Mouse (Mus musculus) lung, postnatal 10 days (tissue): ENCODE measurements at regions not wholly inside any gene's neighbourhood (a gene's known extent, or its start where the extent isn't known, plus 50 kb on each side); places are given as distances from the start of the nearest gene placed in this dataset.
"Not testable (repeated sequence)": the region's sequence is repeated elsewhere in the genome, so short reads cannot be mapped to it uniquely, and the experiment has no call there.

Source experiments
- DNase-seq: peaks from one replicate; pipeline ENCODE4 v3.0.0; 2021

DNA sequence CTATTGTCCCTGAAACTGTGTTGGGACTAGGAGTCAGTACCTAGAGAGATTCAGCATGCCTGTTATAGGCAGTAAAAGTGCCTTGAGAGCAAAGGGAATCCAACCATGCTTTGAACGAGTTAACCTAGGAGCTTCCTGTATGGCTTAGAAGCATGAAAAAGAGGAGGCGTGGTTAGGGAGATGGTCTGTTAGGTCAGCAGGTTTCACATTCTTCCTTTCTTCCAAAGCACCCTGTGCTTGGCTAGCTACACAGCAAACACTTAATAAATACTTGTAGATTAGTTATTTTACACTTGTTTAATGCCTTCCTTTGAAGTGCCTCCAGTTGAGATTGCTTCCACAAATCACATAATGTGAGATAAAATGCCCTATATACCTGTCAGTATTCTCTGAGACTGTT lies 284.9 kb upstream of the Adgra3 start:
- DNase-seq: no peak

DNA sequence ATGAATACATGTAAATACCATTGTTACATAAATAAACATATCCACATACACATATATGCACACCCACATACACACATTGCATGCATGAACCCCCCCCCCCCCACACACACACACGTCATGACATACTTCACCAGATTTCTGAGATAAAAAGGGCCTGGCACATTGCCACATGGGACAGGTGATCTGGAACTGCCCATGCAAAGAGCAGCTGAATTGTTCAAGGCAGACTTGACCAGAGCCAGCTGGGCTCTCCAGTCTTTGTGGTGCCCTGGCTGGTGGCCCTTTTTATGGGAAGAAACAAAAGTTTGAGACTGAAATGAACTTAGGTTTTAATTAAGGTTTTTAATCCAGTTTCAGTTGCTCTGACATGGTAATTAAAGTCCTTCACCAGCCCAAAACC lies 250.7 kb upstream of the Adgra3 start:
- DNase-seq: peak; percentile 3

DNA sequence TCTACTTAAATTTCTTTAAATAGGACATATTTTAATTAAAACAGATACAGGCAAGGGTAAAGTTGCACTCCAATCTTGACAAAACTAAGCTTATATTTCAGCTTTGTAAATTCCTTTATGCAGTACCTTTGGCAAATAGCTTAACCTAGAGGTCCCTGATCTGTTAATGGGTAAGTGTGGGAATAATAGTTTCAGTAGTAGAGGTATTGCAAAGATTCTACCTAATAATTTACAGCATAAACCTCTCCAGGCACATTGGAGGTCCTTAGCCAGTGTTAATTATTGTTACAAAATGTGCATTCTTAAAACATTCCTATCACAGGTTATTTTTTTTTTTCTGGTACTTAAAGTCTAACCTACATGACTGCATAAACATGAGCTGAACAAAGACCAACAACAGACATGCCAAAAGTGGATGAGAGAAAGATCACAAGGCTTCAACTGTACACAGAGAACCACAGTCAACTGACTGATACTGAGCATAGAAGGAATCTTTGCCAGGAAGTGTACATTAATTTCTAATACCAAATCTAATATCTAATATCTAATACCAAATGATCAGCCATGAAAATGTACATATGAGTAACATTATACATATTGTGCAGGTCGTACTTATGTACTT lies 245.2 kb upstream of the Adgra3 start:
- DNase-seq: no peak

DNA sequence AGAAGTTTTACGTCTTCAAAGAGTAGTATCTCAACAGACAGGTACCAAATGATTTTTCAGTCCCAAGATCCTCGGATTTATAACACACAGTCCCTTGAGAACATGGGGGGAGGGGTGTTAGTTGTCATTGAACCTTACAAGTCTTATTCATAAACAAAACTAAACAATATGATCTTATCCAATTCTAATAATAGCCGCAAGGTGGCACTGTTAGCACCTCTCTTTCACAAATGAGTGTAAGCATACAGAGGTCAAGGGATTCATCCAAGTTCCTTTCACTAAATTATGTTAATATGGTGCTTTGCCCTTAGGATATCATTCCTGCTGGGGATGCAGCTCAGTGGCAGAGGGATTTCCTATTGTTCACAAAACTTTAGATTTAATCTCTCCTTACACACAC lies 235.0 kb upstream of the Adgra3 start:
- DNase-seq: no peak

DNA sequence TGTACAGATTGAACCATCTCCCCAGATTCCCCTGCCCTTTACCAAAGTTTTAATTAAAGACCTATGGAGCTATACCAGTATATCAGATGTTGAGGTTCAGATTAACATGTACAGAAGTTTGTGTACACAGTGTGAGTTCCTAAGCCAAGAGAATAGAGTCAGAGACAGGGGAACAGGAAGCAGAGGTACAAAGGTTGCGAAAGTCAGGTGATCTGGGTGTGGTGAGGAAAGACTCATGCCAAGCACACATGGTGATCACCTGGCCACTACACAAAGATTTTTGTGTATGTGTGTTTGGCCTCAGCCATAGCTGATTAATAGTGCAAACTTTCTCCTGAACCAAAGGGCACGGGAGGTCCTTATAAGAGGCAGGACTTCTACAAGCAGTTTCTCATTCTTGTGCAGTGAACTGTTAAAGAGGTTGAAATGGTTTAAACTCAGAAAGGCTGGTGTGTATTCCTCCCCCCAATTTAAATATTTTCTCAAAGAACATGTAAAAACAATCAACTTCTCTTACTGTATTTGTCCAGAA lies 232.1 kb upstream of the Adgra3 start:
- no peak for DNase-seq

DNA sequence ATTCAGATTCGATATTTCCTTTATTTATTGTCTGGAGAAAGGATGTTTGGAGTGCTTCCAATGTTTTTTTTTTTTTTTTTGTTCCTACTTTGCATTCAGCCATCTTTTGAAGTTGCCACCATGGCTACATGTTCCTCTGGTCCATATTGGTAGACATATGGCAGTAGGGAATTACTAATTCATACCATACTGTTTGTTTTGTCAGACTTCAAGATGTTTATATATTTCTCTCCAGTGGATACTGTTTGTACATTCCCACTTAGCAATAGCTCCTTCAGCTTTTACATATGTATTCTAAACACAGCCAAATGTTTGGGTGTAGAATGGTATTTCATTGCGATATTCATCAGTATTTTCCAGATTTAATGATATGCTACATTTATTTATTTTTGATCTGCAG lies 201.6 kb upstream of the Adgra3 start:
- no peak for DNase-seq

DNA sequence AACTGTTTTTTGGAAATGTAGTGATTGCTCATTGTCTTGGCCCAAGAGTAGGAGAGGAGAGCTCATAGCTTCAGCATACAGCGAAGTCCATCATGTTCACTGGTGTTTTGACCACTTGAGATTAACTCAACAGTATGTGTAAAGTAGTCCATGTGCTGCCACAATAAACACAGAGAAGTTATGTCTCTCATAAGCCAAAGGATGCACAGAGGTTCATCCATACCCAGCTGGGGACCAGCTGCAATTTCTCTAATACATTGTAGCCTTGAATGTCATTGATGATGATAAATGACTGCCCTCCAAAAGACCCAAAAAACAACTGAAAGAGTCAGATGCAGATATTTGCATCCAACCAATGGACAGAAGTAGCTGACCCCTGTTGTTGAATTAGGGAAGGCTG lies 199.2 kb upstream of the Adgra3 start:
- DNase-seq: no peak

DNA sequence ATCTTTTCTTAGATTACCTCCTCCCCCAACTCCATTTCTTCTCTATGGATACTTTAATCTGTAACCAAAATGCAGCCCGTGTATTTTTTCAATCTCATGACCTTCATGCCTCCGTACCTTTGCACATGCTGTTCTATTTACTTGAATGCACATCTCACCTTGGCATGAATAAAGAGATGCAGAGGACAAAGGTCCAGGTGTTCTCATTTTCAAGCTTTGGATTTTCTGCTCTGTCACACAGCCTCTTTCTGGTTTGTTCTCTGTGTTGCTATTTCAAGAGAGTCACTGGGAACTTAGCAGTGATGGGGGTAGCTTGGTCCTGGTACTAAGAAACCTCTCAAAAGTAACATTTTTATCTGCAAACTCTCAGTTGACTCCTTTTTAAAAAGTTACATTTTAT lies 175.3 kb upstream of the Adgra3 start:
- DNase-seq: no peak

DNA sequence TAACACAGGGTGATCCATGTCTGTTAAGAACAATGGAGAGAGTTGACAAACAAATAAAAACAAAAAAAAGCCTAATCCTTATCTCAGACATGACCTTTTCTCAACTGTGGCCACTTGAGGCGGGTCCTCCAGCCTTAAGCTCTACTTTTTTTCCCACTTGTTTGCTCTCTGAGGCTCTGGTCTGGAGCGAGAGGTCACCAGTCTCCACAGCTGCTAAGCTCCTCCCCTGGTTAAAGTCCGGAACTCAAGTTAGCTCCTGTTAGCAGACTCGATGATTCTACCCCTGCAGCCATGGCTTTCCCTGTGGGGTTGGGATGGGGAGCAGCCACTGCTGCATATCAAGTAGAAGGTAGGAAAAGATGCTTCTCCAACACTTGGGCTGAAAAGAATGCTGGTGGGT lies 158.2 kb upstream of the Adgra3 start:
- DNase-seq: no peak

DNA sequence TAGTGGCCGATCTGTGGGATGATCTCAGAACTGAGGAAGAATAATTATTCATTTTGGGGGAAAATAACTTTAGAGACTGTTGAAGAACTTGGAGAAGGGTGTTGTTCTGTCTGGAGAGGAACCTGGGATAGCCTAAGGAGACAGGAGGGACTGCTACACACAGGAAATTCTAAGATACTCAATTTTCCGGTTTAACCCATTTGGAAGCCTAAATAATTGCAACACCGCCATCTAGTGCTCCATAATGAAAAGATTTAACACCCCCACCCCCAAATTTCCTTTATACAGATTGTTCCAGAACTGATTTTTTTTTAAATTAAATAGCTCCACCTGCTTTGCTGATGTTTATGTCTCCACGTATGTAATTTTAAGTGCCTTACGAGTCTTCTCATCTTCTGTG lies 157.2 kb upstream of the Adgra3 start:
- peak; percentile 25 for DNase-seq

DNA sequence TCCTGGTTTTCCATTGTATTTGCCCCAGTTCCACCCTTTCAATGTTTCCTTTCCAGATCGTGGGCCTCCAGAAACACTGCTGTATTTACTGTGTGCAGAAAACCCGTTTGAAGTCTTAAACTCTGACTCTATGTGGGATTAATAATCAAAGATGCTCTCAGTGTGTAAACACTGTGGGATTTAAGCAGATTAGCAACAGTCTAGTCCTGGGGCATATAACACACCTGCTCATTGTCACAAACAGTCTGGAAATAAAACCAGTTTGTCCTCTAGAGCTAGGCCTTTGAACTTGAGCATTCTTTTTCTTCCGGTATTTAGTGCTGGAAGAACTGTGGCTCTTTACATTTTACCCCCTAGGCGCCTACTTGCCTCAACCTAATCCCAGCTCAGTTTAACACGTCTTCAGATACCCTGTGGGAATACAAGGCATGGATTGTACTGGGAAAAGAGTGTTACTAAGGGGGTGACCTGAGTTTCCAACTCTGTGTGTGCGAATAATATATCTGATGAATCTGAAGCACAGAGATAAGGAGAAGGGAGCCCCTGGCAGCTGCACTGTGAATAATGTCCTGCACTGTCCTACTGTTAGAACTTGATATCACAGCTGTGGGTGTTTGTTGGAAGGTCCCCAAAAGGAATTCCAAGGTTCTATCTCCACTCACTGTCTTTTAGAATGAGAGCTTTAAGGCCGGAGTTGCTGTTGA lies 143.7 kb upstream of the Adgra3 start:
- no peak for DNase-seq

DNA sequence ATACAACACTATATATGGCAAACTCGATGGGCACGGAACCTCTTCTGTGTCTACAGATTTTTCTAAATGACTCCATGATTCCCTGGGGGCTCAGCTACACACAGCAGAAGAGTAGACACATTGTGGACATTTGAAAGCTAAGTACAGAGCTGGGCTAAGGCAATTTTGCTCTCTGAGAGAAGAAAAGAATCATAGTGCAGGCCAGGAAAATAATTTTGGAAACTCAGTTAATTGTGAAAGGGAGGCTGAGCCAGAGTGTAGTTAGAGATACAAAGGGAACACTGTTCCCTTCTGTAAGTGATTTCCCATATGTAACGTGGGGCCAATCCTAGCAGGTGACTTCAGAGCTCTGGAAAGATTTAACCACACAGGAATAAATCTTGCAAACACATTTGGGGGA lies 137.6 kb upstream of the Adgra3 start:
- no peak for DNase-seq

DNA sequence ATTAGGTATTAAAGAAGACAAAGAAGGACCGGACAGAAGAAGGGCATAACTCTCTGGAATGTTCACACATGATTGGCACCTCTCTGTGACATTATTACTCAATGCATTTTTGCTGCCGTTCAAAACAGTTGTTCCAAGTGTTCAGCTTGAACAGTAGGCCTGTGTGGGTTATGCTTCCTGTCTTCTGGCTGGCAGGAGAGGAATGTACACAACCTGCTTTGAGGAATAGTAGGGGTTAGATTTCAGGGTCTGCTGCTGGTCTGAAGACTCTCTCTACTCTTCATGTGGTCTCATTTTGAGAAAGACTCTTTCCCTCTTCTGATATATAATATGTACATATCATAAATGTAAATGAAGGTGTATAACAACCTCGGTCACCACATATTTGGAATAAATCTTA lies 137.2 kb upstream of the Adgra3 start:
- DNase-seq: no peak

DNA sequence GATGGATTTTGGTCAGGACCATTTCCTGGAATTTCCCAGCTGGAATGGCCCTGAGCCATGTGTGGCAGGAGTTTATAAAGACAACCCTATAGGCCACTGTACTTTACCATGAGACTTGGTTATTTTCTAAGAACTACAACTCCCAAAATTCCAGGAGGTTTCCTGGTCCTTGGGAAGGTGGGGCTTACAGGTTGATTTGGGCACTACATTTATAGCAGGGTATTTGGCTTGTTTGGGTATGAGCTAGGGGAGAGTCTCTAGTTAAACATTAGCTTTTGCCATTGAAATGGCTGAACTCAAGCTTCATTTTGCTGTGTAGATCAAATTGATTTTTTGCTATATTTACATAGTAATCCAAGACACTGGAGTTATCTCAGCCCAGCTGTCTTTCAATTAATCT lies 130.6 kb upstream of the Adgra3 start:
- no peak for DNase-seq

DNA sequence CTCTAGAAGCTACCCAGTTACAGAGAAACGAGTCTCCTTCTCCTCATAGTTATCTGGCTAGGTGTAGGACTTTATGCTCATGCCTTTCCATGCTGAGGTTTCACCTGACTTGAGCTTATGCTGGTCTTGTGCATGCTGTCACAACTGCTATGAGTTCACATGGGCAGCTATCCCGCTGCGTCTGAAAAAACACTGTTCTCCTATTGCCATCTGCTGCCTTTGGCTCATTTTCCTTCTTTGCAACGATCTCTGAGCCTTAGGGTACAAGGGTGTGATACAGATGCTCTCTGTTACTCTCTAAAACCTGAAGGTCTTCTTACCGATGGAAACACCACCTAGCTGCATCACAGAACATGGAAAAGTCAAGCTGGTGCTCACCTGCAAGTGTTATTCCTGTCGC lies 123.9 kb upstream of the Adgra3 start:
- no peak for DNase-seq

DNA sequence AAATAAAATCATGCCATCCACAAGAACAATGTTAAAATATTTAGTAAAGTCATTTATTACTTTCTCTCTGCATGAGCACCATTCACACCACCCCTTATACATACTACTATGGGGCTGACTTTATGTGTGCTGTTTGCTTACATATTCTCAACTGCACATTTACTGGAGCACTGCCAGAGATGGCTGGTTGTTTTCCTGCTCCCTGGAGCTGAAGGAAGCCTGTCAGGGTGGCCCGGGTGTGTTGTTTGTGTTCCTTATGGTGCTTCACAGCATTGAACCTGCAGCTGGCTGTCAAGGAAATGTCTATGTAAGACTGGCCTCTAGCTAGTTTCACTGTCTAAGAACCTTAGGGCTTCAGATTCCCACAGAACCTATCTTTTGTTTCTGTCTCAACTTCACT lies 97.8 kb upstream of the Adgra3 start:
- peak; percentile 3 for DNase-seq

DNA sequence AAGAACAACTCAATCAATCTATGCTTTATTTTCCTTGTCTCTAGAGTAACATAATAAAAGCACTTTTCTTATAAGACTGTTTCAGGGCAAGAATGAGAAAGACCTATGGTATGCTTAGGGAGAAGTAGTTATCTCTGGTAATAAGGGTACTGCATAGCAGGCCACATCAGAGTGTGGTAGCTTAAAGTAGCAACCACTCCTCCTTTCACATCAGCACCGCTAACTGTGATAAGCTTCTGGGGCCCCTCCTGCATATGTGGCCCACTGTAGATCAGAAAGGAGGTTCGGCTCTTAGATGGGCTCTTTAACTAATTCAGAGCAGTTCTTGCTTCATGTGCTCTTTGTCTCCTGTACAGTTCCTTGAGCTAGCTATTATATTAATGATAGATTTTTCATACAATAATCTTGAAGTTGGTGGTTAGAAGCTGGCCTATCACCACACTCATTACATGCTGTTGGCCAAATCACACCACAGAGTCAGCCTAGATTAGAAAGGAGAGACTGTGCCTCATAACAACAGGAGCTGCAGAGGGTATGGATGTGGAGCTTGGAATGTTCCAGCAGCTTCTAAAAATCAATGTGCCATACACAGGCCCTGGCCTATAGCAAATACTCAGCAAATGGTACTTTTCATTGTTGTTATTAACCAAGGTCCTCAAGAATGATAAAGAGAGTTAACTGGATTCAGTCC lies 96.5 kb upstream of the Adgra3 start:
- not testable (repeated sequence) for DNase-seq

DNA sequence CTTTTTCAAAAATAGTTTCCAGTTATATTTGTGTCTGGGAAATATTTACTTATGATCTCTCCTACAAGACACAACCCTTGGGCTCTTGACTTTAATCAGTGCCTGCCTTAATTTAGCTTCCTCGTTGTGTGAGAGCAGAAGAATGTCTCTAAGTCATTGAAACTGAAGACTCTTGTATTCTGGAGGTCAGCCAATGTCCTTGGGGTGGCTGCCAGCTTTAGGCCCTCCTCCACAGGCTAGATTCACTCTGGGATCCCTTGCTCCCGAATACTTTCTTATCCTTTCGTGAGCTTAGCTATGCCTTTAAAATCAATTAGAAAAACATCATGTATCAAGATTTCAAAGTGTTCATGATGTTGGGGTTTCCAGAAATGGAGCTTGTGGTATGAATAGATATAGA lies 88.1 kb upstream of the Adgra3 start:
- DNase-seq: peak; percentile 73

DNA sequence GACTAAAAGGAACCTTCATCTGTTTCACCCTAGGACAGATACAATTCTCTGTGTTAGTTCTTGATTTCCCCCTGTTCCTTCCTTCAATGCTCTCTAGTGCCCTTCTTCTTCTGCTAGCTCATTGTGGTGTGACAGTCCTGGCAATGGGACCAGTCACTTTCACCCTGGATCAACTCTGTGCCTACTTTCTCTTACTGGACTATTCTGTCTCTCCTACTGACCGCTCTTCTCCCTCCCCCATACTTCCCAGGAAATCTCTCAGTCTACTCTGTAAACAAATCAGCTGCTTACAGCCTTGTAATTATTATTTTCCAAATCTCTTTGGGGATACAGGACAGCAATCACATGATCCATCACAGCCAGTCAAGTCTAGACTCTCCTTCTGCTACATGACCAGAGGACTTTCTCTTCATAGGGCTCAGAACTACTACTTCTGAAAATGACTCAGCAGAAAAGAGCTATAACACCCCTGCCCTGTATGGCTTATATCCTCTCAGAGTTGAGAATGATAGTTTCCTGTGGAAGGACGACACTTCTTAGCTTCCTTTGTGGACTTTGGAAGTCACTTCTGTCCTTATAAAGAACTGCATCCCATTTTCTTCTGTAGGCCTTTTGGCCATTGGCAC lies 86.8 kb upstream of the Adgra3 start:
- DNase-seq: no peak

DNA sequence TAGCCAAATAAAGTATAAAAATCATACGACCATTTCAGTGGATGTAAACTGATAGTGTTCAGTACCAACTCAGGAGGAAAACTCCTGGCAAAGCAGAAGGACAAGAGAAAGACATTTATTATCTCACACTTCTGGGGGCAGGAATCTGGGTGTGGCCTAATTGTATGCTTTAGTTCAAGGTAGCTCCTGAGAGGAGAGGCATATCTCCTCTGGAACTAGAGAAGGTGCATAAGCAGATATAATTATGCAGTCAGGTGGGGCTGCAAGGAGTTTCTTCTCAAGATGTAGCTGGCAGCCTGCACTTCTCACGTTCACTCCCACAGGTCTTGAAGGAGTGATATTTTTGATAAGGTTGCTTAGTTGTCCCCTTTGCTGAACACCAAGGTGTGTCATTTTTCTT lies 71.4 kb upstream of the Adgra3 start:
- no peak for DNase-seq

DNA sequence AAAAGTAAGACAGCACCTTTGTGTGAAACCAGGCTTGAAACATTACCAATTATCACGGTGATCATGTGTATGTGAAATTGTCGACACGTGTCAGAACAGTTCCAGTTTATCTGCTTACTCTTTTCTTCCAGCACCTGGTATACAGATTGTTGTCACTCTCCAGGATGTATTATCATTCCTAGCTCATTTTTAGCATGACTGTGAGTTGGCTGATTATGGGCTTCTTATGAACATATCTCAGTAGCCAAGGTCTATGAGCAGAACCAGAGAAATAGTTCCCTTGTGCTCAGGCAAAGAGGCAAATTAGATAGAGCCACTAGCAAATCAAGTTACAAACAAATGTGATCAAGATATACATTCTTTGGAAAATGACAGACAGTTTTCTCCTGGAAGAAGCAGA lies 70.2 kb upstream of the Adgra3 start:
- no peak for DNase-seq

DNA sequence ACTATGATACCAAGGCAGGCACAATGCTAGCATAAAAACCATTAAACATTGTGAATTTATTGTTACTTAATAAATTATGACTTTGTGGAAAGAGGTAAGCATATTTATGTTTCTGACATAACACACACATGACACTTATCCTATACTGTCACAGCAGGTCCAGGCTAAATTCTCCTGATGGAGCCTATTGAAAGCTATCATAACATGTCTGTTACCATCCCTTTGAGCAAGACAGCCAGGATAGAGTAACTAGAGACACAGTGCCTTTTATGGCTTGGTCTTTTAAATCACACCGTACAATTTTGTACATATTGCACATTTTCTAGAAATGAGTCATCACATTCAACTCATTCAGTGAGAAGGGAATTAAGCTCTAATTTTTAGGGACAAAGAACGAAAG lies 67.8 kb upstream of the Adgra3 start:
- no peak for DNase-seq

DNA sequence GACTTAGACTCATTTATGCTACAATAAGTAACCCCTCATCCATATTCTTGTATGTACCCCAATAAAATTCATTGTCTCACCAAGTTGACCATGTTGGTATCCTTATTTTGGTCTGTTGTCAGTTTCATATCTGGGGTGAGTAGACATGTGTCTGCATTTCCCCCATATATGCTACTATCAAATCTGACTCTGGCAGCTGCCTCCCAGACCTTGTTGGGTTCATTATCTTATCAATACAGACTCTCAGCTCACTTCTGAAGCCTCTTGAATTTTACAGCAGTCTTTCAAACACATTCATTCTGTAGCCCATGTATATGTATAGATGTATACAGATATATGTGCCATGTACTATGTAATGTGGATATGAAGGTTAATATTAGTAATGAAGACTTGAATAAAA lies 67.4 kb upstream of the Adgra3 start:
- no peak for DNase-seq

DNA sequence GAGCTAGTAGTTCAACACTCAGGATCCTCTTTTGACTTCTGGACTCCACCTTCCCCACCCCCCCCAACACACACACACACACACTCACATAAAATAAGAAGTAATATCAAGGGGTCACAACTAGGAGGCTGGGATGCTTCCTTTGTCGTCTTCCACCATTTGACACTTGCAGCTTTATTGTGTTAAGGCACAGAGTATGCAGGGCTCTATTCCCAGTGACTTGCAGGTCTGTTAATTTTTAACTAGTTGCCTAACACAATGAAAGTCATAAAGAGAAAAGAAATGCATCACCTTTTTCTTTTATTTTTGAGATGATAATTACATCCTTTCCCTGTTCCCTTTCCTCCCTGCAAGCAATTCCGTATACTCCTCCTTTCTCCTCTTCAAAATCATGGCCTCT lies 66.9 kb upstream of the Adgra3 start:
- no peak for DNase-seq
